Mouse (Mus musculus) heart, adult 2 months (tissue): ENCODE measurements around the gene Xcr1.

Source experiments
- CTCF ChIP-seq: fragments of 200-600 bp; IDR thresholded peaks from 2 replicates; pipeline ENCODE4 v1.8.1; 2022; ENCODE audit warnings: antibody characterized with exemption, mild to moderate bottlenecking, moderate library complexity
- POLR2A ChIP-seq: fragments of 200-500 bp; IDR thresholded peaks from 2 replicates; pipeline ENCODE4 v1.6.1; 2011; ENCODE audit warnings: mild to moderate bottlenecking, low read depth, low read length, control low read depth; ENCODE audit not compliant: insufficient read depth

- no peak for TF ChIP-seq CTCF
- no peak for TF ChIP-seq POLR2A
Measured at GRCm38 (mm10) chr9:123802896-123803295, 58.9 kb downstream of the Xcr1 start.
